Mouse (Mus musculus) liver, embryonic 14.5 days (tissue): ENCODE data around the gene R3hdm2. TPM values are rescaled to one million over a fixed set of nuclear protein-coding genes. Genes with fewer than 3 reads are reported as not detected.

Experiments used
- ATAC-seq: fragments of 200-750 bp; cut with Nextera tagmentation; 2 replicates; pipeline ENCODE4 v1.8.0; 2017; ENCODE audit warnings: moderate number of reproducible peaks, mild to moderate bottlenecking, moderate library complexity; ENCODE audit not compliant: insufficient read depth
- DNase-seq, 3 experiments: peaks; one replicate each; pipeline ENCODE4 v3.0.0-alpha.2; 2012 to 2013; ENCODE audit warnings: low read depth in 3 of 3, low spot score in 3 of 3
- H3K27ac ChIP-seq: fragments of 300-500 bp; sonication (generic); 2 replicates; pipeline ENCODE4 v1.5.1; 2014; ENCODE audit warnings: moderate library complexity, mild to moderate bottlenecking, control low read depth, inconsistent platforms
- H3K27me3 ChIP-seq: fragments of 300-500 bp; sonication (generic); 2 replicates; pipeline ENCODE4 v1.6.1; 2014; ENCODE audit warnings: mild to moderate bottlenecking, low read length, moderate library complexity; ENCODE audit not compliant: control insufficient read depth, insufficient read depth
- H3K36me3 ChIP-seq: fragments of 300-500 bp; sonication (generic); replicated peaks from 2 replicates; pipeline ENCODE4 v1.6.1; 2014; ENCODE audit warnings: low read depth; ENCODE audit not compliant: control insufficient read depth, insufficient read depth
- H3K4me1 ChIP-seq, 2 experiments: fragments of 200-500 bp in 1 of 2; fragments of 300-500 bp in 1 of 2; sonication (generic) in 1 of 2; replicated peaks; 2 replicates each; pipeline ENCODE4 v1.6.1; 2012 to 2014; ENCODE audit warnings: antibody characterized with exemption in 1 of 2, inconsistent platforms in 1 of 2, low read length in 1 of 2; ENCODE audit not compliant: control insufficient read depth in 2 of 2, insufficient read depth in 2 of 2
- H3K4me2 ChIP-seq: fragments of 300-500 bp; sonication (generic); 2 replicates; pipeline ENCODE4 v1.6.1; 2014; ENCODE audit warnings: low read depth, mild to moderate bottlenecking, control low read depth, moderate library complexity
- H3K4me3 ChIP-seq, 2 experiments: fragments of 200-500 bp in 1 of 2; fragments of 300-500 bp in 1 of 2; sonication (generic) in 1 of 2; 2 replicates each; pipeline ENCODE4 v1.5.1; 2012 to 2014; ENCODE audit warnings: low read depth in 2 of 2, low read length in 2 of 2, mild to moderate bottlenecking in 2 of 2, control low read depth in 1 of 2, inconsistent platforms in 1 of 2, moderate library complexity in 1 of 2; ENCODE audit not compliant: insufficient read depth in 1 of 2
- H3K9ac ChIP-seq: fragments of 300-500 bp; sonication (generic); replicated peaks from 2 replicates; pipeline ENCODE4 v1.6.1; 2014; ENCODE audit warnings: mild to moderate bottlenecking, control low read depth, moderate library complexity
- H3K9me3 ChIP-seq: fragments of 300-500 bp; sonication (generic); 2 replicates; pipeline ENCODE4 v1.6.1; 2016; ENCODE audit warnings: low read length, mixed read lengths; ENCODE audit not compliant: control insufficient read depth
- CTCF ChIP-seq: IDR thresholded peaks from 2 replicates; pipeline ENCODE4 v1.5.1; 2016; ENCODE audit warnings: antibody characterized with exemption, low read depth, control low read depth
- EP300 ChIP-seq: IDR thresholded peaks from 2 replicates; pipeline ENCODE4 v1.6.1; 2016; ENCODE audit warnings: antibody characterized with exemption, low read depth
- WGBS: fragments of 180-500 bp; shearing (Covaris S2); extraction: QIAGEN DNeasy Blood & Tissue Kit; methylation state at CpG from one replicate; pipeline ENCODE4 v1.1.7; 2014; ENCODE audit not compliant: insufficient replicate concordance; 5-methylcytosine and 5-hydroxymethylcytosine counted together
- polyA plus RNA-seq, 2 experiments: library from polyadenylated mRNA; depleted of rRNA in 1 of 2; stranded (reverse) in 1 of 2; unstranded in 1 of 2; fragments of >200 nt; fragmentation: Nextera tagmentation in 1 of 2; extraction: Ambion mirVana in 1 of 2; gene quantifications; 2 replicates each; pipeline versions ENCODE4 v1.2.1 to v1.2.3; 2012 to 2014

The R3hdm2 gene
- polyA plus RNA-seq, 2 experiments = 9.0 to 10.9 TPM

DNA sequence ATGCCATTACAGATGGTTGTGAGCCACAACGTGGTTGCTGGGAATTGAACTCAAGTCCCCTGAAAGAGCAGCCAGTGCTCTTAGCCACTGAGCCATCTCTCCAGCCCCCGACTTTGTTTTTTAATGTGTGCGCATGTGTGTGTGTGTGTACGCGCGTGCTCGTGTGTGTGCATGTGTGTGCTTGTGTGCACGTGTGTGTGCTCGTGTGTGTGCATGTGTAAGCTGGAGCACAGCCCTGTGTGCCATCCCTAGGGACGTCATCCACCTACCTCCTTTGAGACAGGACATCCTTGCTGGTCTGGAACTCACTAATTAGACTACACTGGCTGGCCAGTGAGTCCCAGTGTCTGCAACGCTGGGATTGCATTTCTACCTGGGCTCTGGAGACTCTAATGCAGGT, 27.4 kb upstream of the R3hdm2 start:
- Histone ChIP-seq H3K27ac (no peak overlapping the region), H3K4me2 (no peak overlapping the region), H3K27me3 (no peaks in the 10 kb centered on the region; the same call in 1 of the 2 replicates), H3K36me3 (no peaks in the 10 kb centered on the region), H3K4me3 (no peak overlapping the region), H3K4me1 (no peaks in the 10 kb centered on the region; a peak in 1 of 4 replicates), H3K9ac (no peak overlapping the region), H3K9me3 (no peaks in the 10 kb centered on the region)
- DNase-seq (no peak), ATAC-seq (no peak)
- TF ChIP-seq EP300 = no peak
- no peak for TF ChIP-seq CTCF
- 77% methylated on average over 11 of the region's 11 CpGs for WGBS

- H3K27me3 ChIP-seq = no peaks in the 10 kb centered on the region; the same call in 1 of the 2 replicates
- no peak within 1 kb of the TSS for H3K4me3 ChIP-seq
- DNase-seq = no peak
- no peak for ATAC-seq
- no peaks in the 10 kb centered on the region for H3K36me3 ChIP-seq
- TF ChIP-seq EP300 (no peak), CTCF (peak; percentile 58)
- H3K9ac ChIP-seq = no peak within 1 kb of the TSS
- H3K9me3 ChIP-seq = no peaks in the 10 kb centered on the region
- H3K4me2 ChIP-seq = no peak within 1 kb of the TSS
- no peaks in the 10 kb centered on the region; a peak in 1 of 4 replicates for H3K4me1 ChIP-seq
- WGBS = 51% methylated on average over 18 of the region's 18 CpGs
- no peak within 1 kb of the TSS for H3K27ac ChIP-seq
Measured at GRCm38 (mm10) chr10:127353909-127354895, 25.9 kb upstream of the R3hdm2 start, which contains the start of gene Inhbe. Inhbe (minus strand) TSS chr10:127354411.

DNA sequence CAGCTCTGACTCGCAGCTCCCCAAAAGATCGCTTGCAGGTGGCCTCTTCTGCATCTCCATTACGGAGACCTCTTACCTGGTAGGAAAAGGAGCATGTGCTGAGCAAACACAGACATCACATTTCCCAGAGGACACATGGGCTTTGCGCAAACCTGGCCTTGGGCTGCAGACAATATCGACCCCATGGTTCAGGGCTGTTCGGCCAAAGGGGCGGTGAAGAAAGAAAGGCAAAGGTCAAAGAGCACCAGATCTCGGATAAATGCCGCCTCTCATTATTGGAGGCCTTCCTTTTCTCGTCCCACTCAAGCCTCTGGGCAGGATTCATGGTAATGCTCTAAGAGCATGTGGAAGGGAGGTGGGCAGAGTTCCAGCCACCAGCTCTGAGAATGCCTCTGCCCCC, 24.8 kb upstream of the R3hdm2 start:
- 66% methylated on average over 10 of the region's 10 CpGs for WGBS
- Histone ChIP-seq H3K27me3 (no peaks in the 10 kb centered on the region; the same call in 1 of the 2 replicates), H3K36me3 (no peaks in the 10 kb centered on the region), H3K9me3 (no peaks in the 10 kb centered on the region), H3K4me3 (no peak overlapping the region), H3K27ac (no peak overlapping the region), H3K4me2 (no peak overlapping the region), H3K9ac (no peak overlapping the region), H3K4me1 (no peaks in the 10 kb centered on the region; a peak in 1 of 4 replicates)
- TF ChIP-seq CTCF (no peak), EP300 (no peak)
- ATAC-seq = peak; percentile 42; the same call in 1 of the 2 replicates
- DNase-seq = no peak

GRCm38 (mm10) chr10:127360714-127361113, 19.4 kb upstream of the R3hdm2 start:
- H3K4me3 ChIP-seq = no peak overlapping the region
- TF ChIP-seq EP300 (no peak), CTCF (no peak)
- H3K36me3 ChIP-seq = no peaks in the 10 kb centered on the region
- H3K4me2 ChIP-seq = no peak overlapping the region
- H3K27ac ChIP-seq = no peak overlapping the region
- no peak overlapping the region for H3K9ac ChIP-seq
- no peaks in the 10 kb centered on the region for H3K4me1 ChIP-seq
- WGBS = 49% methylated on average over 3 of the region's 3 CpGs
- H3K9me3 ChIP-seq = no peaks in the 10 kb centered on the region
- DNase-seq (no peak), ATAC-seq (no peak)
- no peaks in the 10 kb centered on the region for H3K27me3 ChIP-seq

GRCm38 (mm10) chr10:127367116-127367515, 13.0 kb upstream of the R3hdm2 start:
- H3K27ac ChIP-seq = no peak overlapping the region
- H3K4me1 ChIP-seq = peaks cover 0 to 12% of the 10 kb centered on the region in 2 experiments; a peak in 2 of 4 replicates
- no peaks in the 10 kb centered on the region for H3K27me3 ChIP-seq
- no peak overlapping the region for H3K4me2 ChIP-seq
- no peaks in the 10 kb centered on the region for H3K36me3 ChIP-seq
- no peak overlapping the region for H3K4me3 ChIP-seq
- no peak for TF ChIP-seq CTCF
- TF ChIP-seq EP300 = no peak
- H3K9me3 ChIP-seq = no peaks in the 10 kb centered on the region
- DNase-seq (no peak), ATAC-seq (no peak)
- no peak overlapping the region for H3K9ac ChIP-seq
- WGBS = 69% methylated on average over 5 of the region's 5 CpGs
